Mouse (Mus musculus) heart, embryonic 10.5 days (tissue): ENCODE measurements around the gene Specc1. TPM values are rescaled to one million over a fixed set of nuclear protein-coding genes. Genes with fewer than 3 reads are reported as not detected.

ENCODE experiments used
- DNase-seq: peaks from one replicate; pipeline ENCODE4 v3.0.0-alpha.2; 2017; ENCODE audit warnings: low spot score
- H3K27ac ChIP-seq: fragments of 300-500 bp; sonication (generic); 2 replicates; pipeline ENCODE4 v1.5.1; 2016; ENCODE audit warnings: mild to moderate bottlenecking
- H3K27me3 ChIP-seq: fragments of 300-500 bp; sonication (generic); 2 replicates; pipeline ENCODE4 v1.6.1; 2016; ENCODE audit warnings: mild to moderate bottlenecking; ENCODE audit not compliant: poor library complexity, insufficient read depth, severe bottlenecking
- H3K36me3 ChIP-seq: fragments of 300-500 bp; sonication (generic); 2 replicates; pipeline ENCODE4 v1.6.1; 2016; ENCODE audit warnings: mild to moderate bottlenecking, moderate library complexity
- H3K4me1 ChIP-seq: fragments of 300-500 bp; sonication (generic); 2 replicates; pipeline ENCODE4 v1.6.1; 2016; ENCODE audit warnings: mild to moderate bottlenecking
- H3K4me3 ChIP-seq: fragments of 300-500 bp; sonication (generic); 2 replicates; pipeline ENCODE4 v1.5.1; 2016; ENCODE audit warnings: mild to moderate bottlenecking, moderate library complexity
- H3K9me3 ChIP-seq: fragments of 300-500 bp; sonication (generic); 2 replicates; pipeline ENCODE4 v1.6.1; 2016; ENCODE audit warnings: mild to moderate bottlenecking, moderate library complexity
- WGBS: fragments of 180-500 bp; shearing (Covaris S2); methylation state at CpG from one replicate; pipeline ENCODE4 v1.1.7; 2016; 5-methylcytosine and 5-hydroxymethylcytosine counted together
- polyA plus RNA-seq: library from polyadenylated mRNA; unstranded; fragments of >200 nt; fragmentation: Nextera tagmentation; extraction: Ambion mirVana; gene quantifications from 2 replicates; pipeline ENCODE4 v1.2.1, GENCODE M21; 2016

Specc1 gene
- polyA plus RNA-seq, 1 experiment from 2014 or later, result 9.2 TPM

- Histone ChIP-seq H3K4me1 (peaks cover 5% of the 10 kb centered on the region; the same call in 1 of the 2 replicates), H3K9me3 (no peaks in the 10 kb centered on the region), H3K4me3 (no peak overlapping the region), H3K27ac (no peak overlapping the region), H3K36me3 (no peaks in the 10 kb centered on the region), H3K27me3 (no peaks in the 10 kb centered on the region)
- WGBS, result 73% methylated on average over 8 of the region's 8 CpGs
- no peak for DNase-seq
Measured at GRCm38 (mm10) chr11:62022718-62023493, 66.3 kb downstream of the Specc1 start.

DNA sequence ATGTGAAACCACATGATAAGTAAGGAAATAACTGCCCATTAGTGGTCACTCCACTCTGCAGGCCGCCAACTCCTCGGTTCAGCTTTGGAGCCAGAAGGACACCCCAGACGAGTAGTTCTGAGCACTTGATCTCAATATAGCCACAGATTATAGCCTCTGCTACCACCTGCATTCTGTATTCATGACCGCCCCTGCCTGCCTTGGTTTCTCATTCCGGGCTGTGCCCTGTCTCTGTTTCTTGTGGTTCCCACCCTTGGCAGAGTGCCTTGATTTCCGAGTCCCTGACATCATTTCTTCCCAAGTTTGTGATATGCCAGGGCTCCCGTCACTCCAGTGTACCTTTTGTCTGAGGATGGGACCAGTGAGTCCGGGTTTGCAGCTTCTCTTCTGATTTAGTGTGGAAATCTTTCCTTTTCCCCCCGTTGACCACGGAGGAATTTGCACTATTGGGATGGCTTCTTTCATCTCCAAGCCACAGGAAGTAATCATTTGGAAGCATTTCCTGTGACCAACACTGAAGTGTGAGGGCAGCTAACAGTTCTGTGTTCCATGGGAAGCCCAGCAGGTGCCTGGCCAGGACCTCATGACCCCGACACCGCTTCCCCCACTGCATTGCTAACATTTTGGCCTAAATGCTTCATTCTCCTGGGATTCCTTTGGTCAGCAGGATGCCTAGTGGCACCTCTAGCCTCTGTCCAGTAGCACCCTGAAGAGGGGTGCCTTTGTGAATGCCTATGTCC, 67.1 kb downstream of the Specc1 start:
- WGBS, result 74% methylated on average over 12 of the region's 12 CpGs

DNA sequence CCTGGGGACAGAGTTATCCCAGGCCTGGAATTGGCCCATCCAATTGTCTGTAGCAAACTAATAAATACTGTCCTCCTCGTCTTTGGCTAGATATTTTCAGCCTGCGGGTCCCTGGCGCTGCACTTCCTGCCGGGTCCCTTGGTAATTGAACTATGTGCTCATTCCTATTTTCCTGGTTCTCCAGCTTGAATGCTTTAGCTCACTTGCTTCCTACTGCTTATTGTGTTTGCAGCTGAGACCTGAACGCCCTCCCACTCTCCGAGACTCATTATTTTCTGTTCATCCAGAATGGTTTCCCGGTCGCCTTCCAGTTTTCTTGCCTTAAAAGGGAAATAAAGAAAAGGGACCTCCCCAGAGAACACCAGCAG, 67.7 kb downstream of the Specc1 start:
- Histone ChIP-seq H3K4me3 (no peak overlapping the region), H3K36me3 (no peaks in the 10 kb centered on the region), H3K27ac (no peak overlapping the region), H3K4me1 (peaks cover 6% of the 10 kb centered on the region; the same call in 1 of the 2 replicates), H3K9me3 (no peaks in the 10 kb centered on the region), H3K27me3 (no peaks in the 10 kb centered on the region)
- no peak for DNase-seq
- 67% methylated on average over 8 of the region's 8 CpGs for WGBS

More for the DNA sequence above, 67.1 kb downstream of the Specc1 start:
- Histone ChIP-seq H3K4me3 (no peak overlapping the region), H3K27me3 (no peaks in the 10 kb centered on the region), H3K27ac (no peak overlapping the region), H3K4me1 (peaks cover 5% of the 10 kb centered on the region; the same call in 1 of the 2 replicates), H3K9me3 (no peaks in the 10 kb centered on the region), H3K36me3 (no peaks in the 10 kb centered on the region)
- DNase-seq, result no peak

- Histone ChIP-seq H3K4me3 (no peak overlapping the region), H3K4me1 (peaks cover 12% of the 10 kb centered on the region; the same call in 1 of the 2 replicates), H3K27me3 (no peaks in the 10 kb centered on the region), H3K36me3 (no peaks in the 10 kb centered on the region), H3K9me3 (no peaks in the 10 kb centered on the region), H3K27ac (peak overlapping the region; percentile 29; the same call in 1 of the 2 replicates)
- 66% methylated on average over 5 of the region's 5 CpGs for WGBS
- no peak for DNase-seq
Measured at GRCm38 (mm10) chr11:62024952-62025351, 68.4 kb downstream of the Specc1 start.

GRCm38 (mm10) chr11:62025770-62026169, 69.2 kb downstream of the Specc1 start:
- Histone ChIP-seq H3K4me3 (no peak overlapping the region), H3K27ac (no peak overlapping the region), H3K27me3 (no peaks in the 10 kb centered on the region), H3K9me3 (no peaks in the 10 kb centered on the region), H3K36me3 (no peaks in the 10 kb centered on the region), H3K4me1 (peaks cover 12% of the 10 kb centered on the region; the same call in 1 of the 2 replicates)
- WGBS, result 77% methylated on average over 2 of the region's 2 CpGs
- DNase-seq, result no peak

GRCm38 (mm10) chr11:62026345-62026815, 69.8 kb downstream of the Specc1 start:
- Histone ChIP-seq H3K9me3 (no peaks in the 10 kb centered on the region), H3K27ac (no peak overlapping the region), H3K36me3 (no peaks in the 10 kb centered on the region), H3K27me3 (no peaks in the 10 kb centered on the region; the same call in 1 of the 2 replicates), H3K4me1 (peaks cover 12% of the 10 kb centered on the region; the same call in 1 of the 2 replicates), H3K4me3 (no peak overlapping the region)
- no peak for DNase-seq
- 73% methylated on average over 4 of the region's 4 CpGs for WGBS

DNA sequence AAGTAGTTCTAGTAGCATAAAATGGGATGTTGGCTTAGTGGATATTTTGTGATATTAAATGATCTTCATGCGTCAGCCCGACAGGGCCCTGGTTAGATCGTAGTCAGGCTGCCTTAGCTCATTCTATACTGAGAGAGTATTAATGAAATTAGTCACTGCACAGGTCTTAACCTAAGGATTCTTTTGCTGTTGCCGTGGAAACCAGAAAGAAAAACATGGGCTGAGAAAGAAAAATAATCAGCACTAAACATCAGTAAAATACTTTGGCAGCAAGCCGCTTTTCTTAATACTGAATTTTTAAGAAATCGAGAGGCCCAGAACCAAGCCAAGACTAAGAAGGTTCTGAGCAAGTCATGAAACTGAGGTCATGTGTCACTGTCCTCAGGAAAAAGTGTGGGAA, 70.7 kb downstream of the Specc1 start:
- Histone ChIP-seq H3K4me3 (no peak overlapping the region), H3K4me1 (peaks cover 12% of the 10 kb centered on the region; the same call in 1 of the 2 replicates), H3K27me3 (no peaks in the 10 kb centered on the region; the same call in 1 of the 2 replicates), H3K36me3 (no peaks in the 10 kb centered on the region), H3K9me3 (no peaks in the 10 kb centered on the region), H3K27ac (no peak overlapping the region)
- no peak for DNase-seq
- 90% methylated on average over 6 of the region's 6 CpGs for WGBS

DNA sequence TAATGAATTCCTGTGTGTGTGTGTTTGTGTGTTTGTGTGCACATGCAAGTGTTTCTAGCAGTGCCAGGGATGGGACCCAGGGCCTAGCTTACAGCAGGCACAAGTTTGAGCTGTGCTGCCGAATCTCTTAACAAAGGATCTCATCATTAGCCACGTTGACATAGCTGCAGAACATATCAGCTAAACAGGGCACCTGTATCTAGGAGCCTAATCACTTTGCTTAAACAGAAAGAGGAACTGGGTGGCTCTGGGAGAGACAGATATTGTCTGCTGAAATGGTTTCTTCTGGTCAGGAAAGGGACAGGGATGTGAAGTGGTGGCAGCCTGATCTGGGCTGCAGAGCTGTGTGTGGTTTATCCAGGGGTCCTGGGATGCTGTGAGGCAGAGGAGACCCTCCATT, 71.1 kb downstream of the Specc1 start:
- H3K27me3 ChIP-seq, result no peaks in the 10 kb centered on the region; the same call in 1 of the 2 replicates
- H3K9me3 ChIP-seq, result no peaks in the 10 kb centered on the region
- no peak overlapping the region for H3K4me3 ChIP-seq
- no peaks in the 10 kb centered on the region for H3K36me3 ChIP-seq
- WGBS, result 60% methylated on average over 2 of the region's 2 CpGs
- no peak overlapping the region for H3K27ac ChIP-seq
- no peak for DNase-seq
- peaks cover 12% of the 10 kb centered on the region; the same call in 1 of the 2 replicates for H3K4me1 ChIP-seq

DNA sequence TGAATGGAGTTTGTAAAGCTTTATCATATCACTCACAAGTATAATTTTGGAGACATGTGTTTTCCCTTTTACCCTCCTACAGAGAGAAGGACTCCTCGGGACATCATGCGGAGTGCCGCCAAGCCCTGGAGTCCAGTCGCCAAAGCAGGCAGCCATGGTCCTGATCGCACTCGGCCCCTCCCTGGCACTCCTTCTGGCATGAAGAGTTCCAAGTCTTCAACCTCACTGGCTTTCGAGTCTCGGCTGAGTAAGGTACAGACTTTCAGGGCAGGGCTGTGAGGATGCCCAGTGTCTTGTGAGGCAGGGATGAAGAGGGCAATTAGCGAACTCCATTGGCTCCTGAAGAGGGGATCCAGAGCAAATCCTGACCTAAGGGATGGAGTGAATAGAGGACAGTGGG, 72.6 kb downstream of the Specc1 start:
- DNase-seq, result no peak
- 81% methylated on average over 9 of the region's 9 CpGs for WGBS
- no peaks in the 10 kb centered on the region for H3K9me3 ChIP-seq

GRCm38 (mm10) chr11:62034564-62034963, 78.0 kb downstream of the Specc1 start:
- H3K27ac ChIP-seq, result no peak overlapping the region
- H3K9me3 ChIP-seq, result no peaks in the 10 kb centered on the region
- no peaks in the 10 kb centered on the region for H3K36me3 ChIP-seq
- 78% methylated on average over 6 of the region's 6 CpGs for WGBS
- no peaks in the 10 kb centered on the region; the same call in 1 of the 2 replicates for H3K27me3 ChIP-seq
- H3K4me1 ChIP-seq, result peaks cover 2% of the 10 kb centered on the region; the same call in 1 of the 2 replicates
- no peak for DNase-seq
- H3K4me3 ChIP-seq, result no peak overlapping the region

More for the DNA sequence above, 72.6 kb downstream of the Specc1 start:
- Histone ChIP-seq H3K27ac (no peak overlapping the region), H3K27me3 (no peaks in the 10 kb centered on the region; the same call in 1 of the 2 replicates), H3K36me3 (no peaks in the 10 kb centered on the region), H3K4me3 (no peak overlapping the region), H3K4me1 (peaks cover 7% of the 10 kb centered on the region; the same call in 1 of the 2 replicates)

GRCm38 (mm10) chr11:62035220-62035619, 78.7 kb downstream of the Specc1 start:
- H3K4me1 ChIP-seq, result no peaks in the 10 kb centered on the region
- DNase-seq, result no peak
- 91% methylated on average over 1 of the region's 1 CpGs for WGBS

DNA sequence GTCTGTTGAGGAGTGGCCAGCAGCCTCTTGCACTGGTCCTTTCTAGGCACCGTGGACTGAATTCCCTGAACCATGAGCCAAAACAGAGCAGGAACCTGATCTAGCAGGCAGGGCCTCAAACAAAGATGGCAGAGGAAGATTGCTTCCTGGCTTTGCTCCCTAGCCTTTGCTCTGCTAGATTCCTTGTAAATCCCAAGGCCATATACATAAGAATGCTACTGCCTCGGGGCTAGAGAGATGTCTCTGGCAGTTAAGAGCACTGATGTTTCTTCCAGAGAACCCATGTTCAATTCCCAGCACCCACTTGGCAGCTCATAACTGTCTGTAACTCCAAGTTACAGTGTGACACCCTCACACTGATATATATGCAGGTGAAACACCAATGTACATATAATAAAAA, 83.6 kb downstream of the Specc1 start:
- Histone ChIP-seq H3K36me3 (no peaks in the 10 kb centered on the region), H3K4me3 (no peak overlapping the region), H3K27me3 (no peaks in the 10 kb centered on the region), H3K4me1 (no peaks in the 10 kb centered on the region), H3K9me3 (no peaks in the 10 kb centered on the region), H3K27ac (no peak overlapping the region)
- WGBS, result 68% methylated on average over 2 of the region's 2 CpGs
- DNase-seq, result no peak

More at GRCm38 (mm10) chr11:62035220-62035619, 78.7 kb downstream of the Specc1 start:
- H3K4me3 ChIP-seq, result no peak overlapping the region
- H3K27ac ChIP-seq, result no peak overlapping the region
- H3K36me3 ChIP-seq, result no peaks in the 10 kb centered on the region
- H3K9me3 ChIP-seq, result no peaks in the 10 kb centered on the region
- no peaks in the 10 kb centered on the region; the same call in 1 of the 2 replicates for H3K27me3 ChIP-seq

DNA sequence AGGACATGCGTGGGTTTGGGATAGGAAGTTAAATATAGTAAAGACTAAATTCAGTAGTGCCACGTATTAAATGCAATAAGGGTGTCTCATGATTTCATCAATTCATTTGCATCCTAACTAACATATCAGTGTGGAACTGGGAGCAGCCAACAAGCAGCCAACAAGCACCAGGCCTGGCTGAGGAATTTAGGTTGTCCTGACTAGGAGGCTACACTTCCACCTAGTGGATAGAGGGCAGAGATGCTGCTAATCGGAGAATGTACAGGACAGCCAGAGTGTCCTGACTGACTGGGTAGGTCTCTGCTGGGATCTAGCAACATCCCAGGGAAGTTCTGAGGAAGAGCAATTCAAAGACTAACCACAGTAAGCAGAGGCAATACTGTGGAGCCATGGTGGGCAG, 88.1 kb downstream of the Specc1 start:
- DNase-seq, result no peak
- 36% methylated on average over 3 of the region's 3 CpGs for WGBS

More for the DNA sequence above, 88.1 kb downstream of the Specc1 start:
- no peak overlapping the region for H3K4me3 ChIP-seq
- no peaks in the 10 kb centered on the region for H3K9me3 ChIP-seq
- H3K4me1 ChIP-seq, result no peaks in the 10 kb centered on the region
- H3K36me3 ChIP-seq, result no peaks in the 10 kb centered on the region
- H3K27ac ChIP-seq, result no peak overlapping the region
- H3K27me3 ChIP-seq, result no peaks in the 10 kb centered on the region
